Mouse (Mus musculus) embryonic fibroblast, embryonic 13.5 days (primary cell): ENCODE measurements around the gene 4933405L10Rik.

Experiments used
- CTCF ChIP-seq: IDR thresholded peaks from 2 replicates; pipeline ENCODE4 v1.5.1; 2011; ENCODE audit warnings: mild to moderate bottlenecking, control low read depth, low read length, moderate library complexity, borderline replicate concordance; ENCODE audit not compliant: insufficient read depth
- POLR2A ChIP-seq: IDR thresholded peaks from 2 replicates; pipeline ENCODE4 v1.6.1; 2011; ENCODE audit warnings: low read depth, mild to moderate bottlenecking, control low read depth, low read length, moderate library complexity

DNA sequence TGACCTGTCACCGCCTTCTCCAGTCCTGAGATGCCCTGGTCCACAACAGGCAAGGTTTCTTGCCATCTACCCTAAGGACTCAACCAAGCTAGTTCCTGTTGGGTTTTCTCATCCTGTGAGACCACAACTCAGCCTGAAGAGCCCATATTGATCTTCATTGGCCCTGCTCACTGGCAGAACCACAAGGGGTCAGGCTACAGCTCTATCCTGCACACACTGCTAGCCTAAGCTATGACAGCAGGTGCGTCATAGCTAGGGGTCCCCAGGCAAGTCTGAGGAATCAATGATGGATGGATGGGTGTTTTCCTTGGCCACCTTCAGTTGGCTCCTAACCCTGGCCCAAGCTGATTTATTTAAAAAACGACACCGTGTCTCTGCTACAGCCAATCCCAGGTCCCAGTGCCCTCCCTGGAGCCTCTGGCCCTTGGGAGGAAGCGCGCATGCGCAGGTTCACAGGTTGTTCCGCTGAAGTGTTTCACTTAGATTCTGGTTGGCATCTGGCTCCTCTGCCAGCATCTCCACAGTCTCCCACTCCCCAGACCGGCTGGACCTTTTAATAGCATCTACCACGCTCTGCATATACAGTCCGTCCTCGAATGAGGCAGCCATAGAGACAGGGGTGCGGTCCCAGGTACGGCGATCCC is 9.0 kb downstream of the 4933405L10Rik start:
- no peak for TF ChIP-seq POLR2A
- no peak for TF ChIP-seq CTCF
